Mouse (Mus musculus): Measurements from ENCODE around the gene Ube2cbp.

- TF ChIP-seq GATA1 (IDR thresholded peaks at IDR 0.05; ENCODE audit: borderline replicate concordance, low read length), result no peak
- TF ChIP-seq FLI1 (IDR thresholded peaks at IDR 0.05; ENCODE audit: low read length), result no peak
These were observed 113.3 kb downstream of the Ube2cbp start for GRCm38 (mm10) chr9:86351491-86351890.
